Mouse (Mus musculus): ENCODE results near the gene Itprid2.

- no peak for TF ChIP-seq CTCF (IDR thresholded peaks at IDR 0.05; ENCODE audit: low read depth, low read length)
- no peak for TF ChIP-seq POLR2A (IDR thresholded peaks at IDR 0.05; ENCODE audit: extremely low read depth, insufficient read depth, low read length)
These were observed 28.0 kb upstream of the Itprid2 start for GRCm38 (mm10) chr2:79607181-79607580.

Data from liver, adult 2 months (tissue).